ENCODE assay signal across 17 mouse cellular contexts in the genomic region with DNA sequence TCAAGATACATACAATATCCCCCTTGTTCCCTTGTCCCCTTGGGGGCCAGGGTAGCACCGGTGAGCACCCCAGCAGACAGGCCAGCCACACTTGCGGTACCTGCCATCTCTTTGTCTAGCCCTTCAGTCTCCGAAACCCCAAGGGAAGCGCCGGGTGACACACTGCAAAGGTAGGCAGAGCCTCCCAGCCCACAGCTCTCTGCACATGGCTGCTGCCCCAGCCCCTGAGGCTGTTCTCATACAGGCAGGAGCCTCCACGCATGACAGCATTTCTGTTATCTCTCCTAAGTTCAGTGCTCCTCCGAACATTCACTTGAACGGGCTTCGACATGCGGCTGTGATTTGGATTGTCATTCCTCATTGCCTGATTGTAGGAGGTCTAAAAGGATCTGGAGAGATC. TPM values are rescaled to one million over a fixed set of nuclear protein-coding genes. Genes with fewer than 3 reads are reported as not detected.
DNase-seq lines count a peak whose midpoint lies in the region; ATAC-seq and TF ChIP-seq lines count a peak whose summit lies in the region.
"Had no signal": no experiment of that assay in that cellular context is flagged by ENCODE, and none has a peak within 500 bp of the region (broad histone marks: within the 10 kb centered on the region; RNA-seq: fewer than 3 reads in every experiment).

No protein-coding gene starts in this region.

- 39% methylated on average over 10 of the region's 10 CpGs for WGBS in heart, embryonic 13.5 days
- 40% methylated on average over 10 of the region's 10 CpGs for WGBS in kidney, embryonic 16.5 days
- 56% methylated on average over 10 of the region's 10 CpGs for WGBS in stomach, postnatal 0 days

- no peak overlapping the region for H3K27ac ChIP-seq in heart, embryonic 13.5 days (replicated peaks)
- H3K27ac ChIP-seq in kidney, embryonic 16.5 days (ENCODE audit: low read length): no peak overlapping the region
- no peak overlapping the region for H3K27ac ChIP-seq in stomach, postnatal 0 days (replicated peaks)
- H3K27ac ChIP-seq: limb, embryonic 13.5 days had no signal

- H3K27me3 ChIP-seq in heart, embryonic 13.5 days (replicated peaks): no peaks in the 10 kb centered on the region
- H3K27me3 ChIP-seq in kidney, embryonic 16.5 days (ENCODE audit: insufficient read depth, low read length): no peaks in the 10 kb centered on the region
- H3K27me3 ChIP-seq in stomach, postnatal 0 days (ENCODE audit: control insufficient read depth, insufficient read depth, low read length): no peaks in the 10 kb centered on the region
- H3K27me3 ChIP-seq: limb, embryonic 13.5 days had no signal

- ATAC-seq in heart, embryonic 13.5 days (ENCODE audit: extremely low read depth, insufficient number of reproducible peaks, low FRiP score, low TSS enrichment): no peak
- peak; percentile 63; the same call in 1 of the 2 replicates for ATAC-seq in kidney, embryonic 16.5 days (ENCODE audit: low FRiP score, low TSS enrichment)
- ATAC-seq in stomach, postnatal 0 days (ENCODE audit: low FRiP score, low TSS enrichment): no peak

- H3K9ac ChIP-seq in heart, embryonic 13.5 days: peak overlapping the region; percentile 60
- no peak overlapping the region for H3K9ac ChIP-seq in kidney, embryonic 16.5 days (replicated peaks; ENCODE audit: low read length)
- H3K9ac ChIP-seq in stomach, postnatal 0 days (ENCODE audit: low read length): no peak overlapping the region
- H3K9ac ChIP-seq: limb, embryonic 13.5 days had no signal

- H3K4me2 ChIP-seq in heart, embryonic 13.5 days: peak overlapping the region; percentile 61
- H3K4me2 ChIP-seq in kidney, embryonic 16.5 days (replicated peaks; ENCODE audit: low read depth, low read length): peak overlapping the region; percentile 24; the same call in 1 of the 2 replicates
- H3K4me2 ChIP-seq in stomach, postnatal 0 days (replicated peaks; ENCODE audit: low read depth): peak overlapping the region; percentile 18; the same call in 1 of the 2 replicates
- H3K4me2 ChIP-seq: limb, embryonic 13.5 days had no signal

- no peaks in the 10 kb centered on the region for H3K9me3 ChIP-seq in heart, embryonic 13.5 days
- H3K9me3 ChIP-seq in kidney, embryonic 16.5 days (ENCODE audit: low read length): no peaks in the 10 kb centered on the region
- no peaks in the 10 kb centered on the region for H3K9me3 ChIP-seq in stomach, postnatal 0 days (ENCODE audit: control insufficient read depth, low read length)
- H3K9me3 ChIP-seq: limb, embryonic 13.5 days had no signal

- no peak for TF ChIP-seq EP300 in stomach, postnatal 0 days (optimal IDR thresholded peaks at IDR 0.05)

- H3K36me3 ChIP-seq in heart, embryonic 13.5 days: no peaks in the 10 kb centered on the region
- peaks cover 3% of the 10 kb centered on the region; the same call in 1 of the 2 replicates for H3K36me3 ChIP-seq in kidney, embryonic 16.5 days (ENCODE audit: insufficient read depth, low read length)
- H3K36me3 ChIP-seq in stomach, postnatal 0 days (ENCODE audit: control insufficient read depth, insufficient read depth, low read length): no peaks in the 10 kb centered on the region; the same call in 1 of the 2 replicates
- H3K36me3 ChIP-seq: limb, embryonic 13.5 days had no signal

- intact Hi-C loops in heart, postnatal 10 days (cut with DNase I): no loop called here

- peak overlapping the region; percentile 34 for H3K4me3 ChIP-seq in heart, embryonic 13.5 days
- no peak overlapping the region for H3K4me3 ChIP-seq in kidney, embryonic 16.5 days (ENCODE audit: low read length)
- no peak overlapping the region for H3K4me3 ChIP-seq in stomach, postnatal 0 days (ENCODE audit: low read depth, low read length)
- H3K4me3 ChIP-seq: limb, embryonic 13.5 days had no signal

- H3K4me1 ChIP-seq in heart, embryonic 13.5 days: peaks cover 12% of the 10 kb centered on the region
- H3K4me1 ChIP-seq in kidney, embryonic 16.5 days (ENCODE audit: insufficient read depth, low read length): peaks cover 11% of the 10 kb centered on the region
- no peaks in the 10 kb centered on the region for H3K4me1 ChIP-seq in stomach, postnatal 0 days (replicated peaks; ENCODE audit: control insufficient read depth, insufficient read depth)

- TF ChIP-seq CTCF in stomach, postnatal 0 days (IDR thresholded peaks at IDR 0.05; ENCODE audit: low read depth): no peak

- no peak for DNase-seq in heart, postnatal 10 days
- no peak for DNase-seq in kidney, adult 9 months
- peak; percentile 43 for DNase-seq in retina, postnatal 1 day
- no peak for DNase-seq in retina, embryonic 14.5 days (ENCODE audit: low spot score)
- DNase-seq in stomach, postnatal 0 days (ENCODE audit: low spot score): no peak
- DNase-seq in right cerebral cortex, adult 18-20 months: no peak
- DNase-seq: cerebellum, adult 11 months; cerebellum, postnatal 36 days; gastrocnemius, postnatal 14 days; kidney, postnatal 14 days; layer of hippocampus, adult 9-11 months; lung, postnatal 14 days; right cerebral cortex, postnatal 4 days; thymus, adult 18-20 months had no signal

RNA-seq across cellular contexts. Expression of gene Evl, which starts 51.5 kb away (rescaled TPM):
- polyA plus RNA-seq in heart, embryonic 13.5 days (2015; fragmentation: Nextera tagmentation; extraction: Ambion mirVana): 30.6 and 36.1 TPM in 2 replicates
- total RNA-seq in heart, postnatal 10 days (2021): 100 to 1,000 TPM; 116 to 118 TPM
- 40.6 and 42.8 TPM in 2 replicates for polyA plus RNA-seq in kidney, embryonic 16.5 days (2015; fragmentation: Nextera tagmentation; extraction: Ambion mirVana)
- polyA plus RNA-seq in stomach, postnatal 0 days (2015; fragmentation: Nextera tagmentation; extraction: Ambion mirVana): 27.8 and 31.3 TPM in 2 replicates
